Mouse (Mus musculus) liver, embryonic 12.5 days (tissue): ENCODE data around the gene Bptf. TPM values are rescaled to one million over a fixed set of nuclear protein-coding genes. Genes with fewer than 3 reads are reported as not detected.
"Not testable (repeated sequence)": the region's sequence is repeated elsewhere in the genome, so short reads cannot be mapped to it uniquely, and the experiment has no call there.

Source experiments
- ATAC-seq: fragments of 200-750 bp; cut with Nextera tagmentation; 2 replicates; pipeline ENCODE4 v1.8.0; 2017; ENCODE audit warnings: moderate number of reproducible peaks, mild to moderate bottlenecking, moderate library complexity
- H3K27ac ChIP-seq: fragments of 300-500 bp; sonication (generic); 2 replicates; pipeline ENCODE4 v1.5.1; 2016; ENCODE audit warnings: mild to moderate bottlenecking
- H3K27me3 ChIP-seq: fragments of 300-500 bp; sonication (generic); replicated peaks from 2 replicates; pipeline ENCODE4 v1.6.1; 2016; ENCODE audit warnings: mild to moderate bottlenecking, moderate library complexity
- H3K36me3 ChIP-seq: fragments of 300-500 bp; sonication (generic); 2 replicates; pipeline ENCODE4 v1.6.1; 2016; ENCODE audit warnings: mild to moderate bottlenecking, moderate library complexity
- H3K4me1 ChIP-seq: fragments of 300-500 bp; sonication (generic); 2 replicates; pipeline ENCODE4 v1.6.1; 2016
- H3K4me2 ChIP-seq: fragments of 300-500 bp; sonication (generic); 2 replicates; pipeline ENCODE4 v1.6.1; 2016; ENCODE audit warnings: mild to moderate bottlenecking, moderate library complexity
- H3K4me3 ChIP-seq: fragments of 300-500 bp; sonication (generic); 2 replicates; pipeline ENCODE4 v1.5.1; 2016; ENCODE audit warnings: mild to moderate bottlenecking, moderate library complexity
- H3K9ac ChIP-seq: fragments of 300-500 bp; sonication (generic); 2 replicates; pipeline ENCODE4 v1.6.1; 2016; ENCODE audit warnings: mild to moderate bottlenecking, moderate library complexity
- H3K9me3 ChIP-seq: fragments of 300-500 bp; sonication (generic); replicated peaks from 2 replicates; pipeline ENCODE4 v1.6.1; 2016; ENCODE audit warnings: mild to moderate bottlenecking, moderate library complexity
- WGBS: fragments of 180-500 bp; shearing (Covaris S2); methylation state at CpG from one replicate; pipeline ENCODE4 v1.1.7; 2016; ENCODE audit not compliant: insufficient replicate concordance; 5-methylcytosine and 5-hydroxymethylcytosine counted together
- polyA plus RNA-seq: library from polyadenylated mRNA; unstranded; fragments of >200 nt; fragmentation: Nextera tagmentation; extraction: Ambion mirVana; gene quantifications from 2 replicates; pipeline ENCODE4 v1.2.1, GENCODE M21; 2016

Gene Bptf
- polyA plus RNA-seq, 1 experiment from 2014 or later = 12.7 TPM

GRCm38 (mm10) chr11:107093871-107094270, 38.1 kb downstream of the Bptf start:
- H3K9ac ChIP-seq = no peak overlapping the region
- H3K4me1 ChIP-seq = peaks cover 28% of the 10 kb centered on the region
- no peaks in the 10 kb centered on the region for H3K27me3 ChIP-seq
- no peaks in the 10 kb centered on the region for H3K9me3 ChIP-seq
- ATAC-seq = no peak
- H3K4me3 ChIP-seq = no peak overlapping the region
- WGBS = 83% methylated on average over 7 of the region's 7 CpGs
- no peak overlapping the region for H3K4me2 ChIP-seq
- no peak overlapping the region for H3K27ac ChIP-seq
- peaks cover 74% of the 10 kb centered on the region for H3K36me3 ChIP-seq

- H3K27me3 ChIP-seq = no peaks in the 10 kb centered on the region
- H3K4me3 ChIP-seq = no peak overlapping the region
- no peaks in the 10 kb centered on the region for H3K9me3 ChIP-seq
- peak overlapping the region; percentile 20; the same call in 1 of the 2 replicates for H3K4me2 ChIP-seq
- peaks cover 73% of the 10 kb centered on the region for H3K36me3 ChIP-seq
- peak overlapping the region; percentile 74 for H3K27ac ChIP-seq
- ATAC-seq = peak; percentile 88
- WGBS = 49% methylated on average over 7 of the region's 7 CpGs
- peaks cover 28% of the 10 kb centered on the region for H3K4me1 ChIP-seq
- H3K9ac ChIP-seq = no peak overlapping the region
Measured at GRCm38 (mm10) chr11:107092637-107093036, 39.3 kb downstream of the Bptf start.

GRCm38 (mm10) chr11:107085866-107086265, 46.1 kb downstream of the Bptf start:
- no peak for ATAC-seq
- Histone ChIP-seq H3K9me3 (no peaks in the 10 kb centered on the region), H3K27me3 (no peaks in the 10 kb centered on the region), H3K4me2 (no peak overlapping the region), H3K9ac (no peak overlapping the region), H3K4me3 (no peak overlapping the region), H3K4me1 (peaks cover 34% of the 10 kb centered on the region), H3K27ac (no peak overlapping the region), H3K36me3 (peaks cover 58% of the 10 kb centered on the region)
- WGBS = 46% methylated on average over 5 of the region's 5 CpGs

GRCm38 (mm10) chr11:107083480-107083879, 48.4 kb downstream of the Bptf start:
- H3K9me3 ChIP-seq = no peaks in the 10 kb centered on the region
- no peak overlapping the region for H3K4me2 ChIP-seq
- no peak overlapping the region for H3K4me3 ChIP-seq
- H3K9ac ChIP-seq = no peak overlapping the region
- peaks cover 68% of the 10 kb centered on the region for H3K36me3 ChIP-seq
- peaks cover 23% of the 10 kb centered on the region for H3K4me1 ChIP-seq
- ATAC-seq = no peak
- H3K27me3 ChIP-seq = no peaks in the 10 kb centered on the region
- WGBS = 82% methylated on average over 5 of the region's 5 CpGs
- H3K27ac ChIP-seq = no peak overlapping the region

GRCm38 (mm10) chr11:107065216-107065785, 66.6 kb downstream of the Bptf start:
- ATAC-seq = no peak
- no peaks in the 10 kb centered on the region for H3K9me3 ChIP-seq
- no peaks in the 10 kb centered on the region for H3K4me1 ChIP-seq
- no peak overlapping the region for H3K4me2 ChIP-seq
- H3K27me3 ChIP-seq = no peaks in the 10 kb centered on the region
- no peak overlapping the region for H3K27ac ChIP-seq
- no peak overlapping the region for H3K9ac ChIP-seq
- 81% methylated on average over 11 of the region's 11 CpGs for WGBS
- peaks cover 92% of the 10 kb centered on the region for H3K36me3 ChIP-seq
- H3K4me3 ChIP-seq = no peak overlapping the region

- H3K4me3 ChIP-seq = no peak overlapping the region
- ATAC-seq = no peak
- 81% methylated on average over 1 of the region's 1 CpGs for WGBS
- no peak overlapping the region for H3K9ac ChIP-seq
- no peaks in the 10 kb centered on the region for H3K9me3 ChIP-seq
- no peak overlapping the region for H3K4me2 ChIP-seq
- H3K27me3 ChIP-seq = no peaks in the 10 kb centered on the region
- H3K36me3 ChIP-seq = peaks cover 90% of the 10 kb centered on the region
- H3K27ac ChIP-seq = no peak overlapping the region
- H3K4me1 ChIP-seq = 0 out of 2 replicates have a peak, but pooled peaks cover 3% of the 10 kb centered on the region
Measured at GRCm38 (mm10) chr11:107064590-107064989, 67.3 kb downstream of the Bptf start.

GRCm38 (mm10) chr11:107063067-107063466, 68.9 kb downstream of the Bptf start:
- ATAC-seq = no peak
- 0 out of 2 replicates have a peak, but pooled peaks cover 3% of the 10 kb centered on the region for H3K4me1 ChIP-seq
- H3K27ac ChIP-seq = no peak overlapping the region
- no peak overlapping the region for H3K4me2 ChIP-seq
- no peak overlapping the region for H3K9ac ChIP-seq
- H3K27me3 ChIP-seq = no peaks in the 10 kb centered on the region
- H3K9me3 ChIP-seq = no peaks in the 10 kb centered on the region
- H3K4me3 ChIP-seq = no peak overlapping the region
- WGBS = 88% methylated on average over 3 of the region's 3 CpGs
- H3K36me3 ChIP-seq = peaks cover 95% of the 10 kb centered on the region

- Histone ChIP-seq H3K36me3 (peaks cover 95% of the 10 kb centered on the region), H3K9ac (no peak overlapping the region), H3K4me1 (0 out of 2 replicates have a peak, but pooled peaks cover 3% of the 10 kb centered on the region), H3K4me2 (no peak overlapping the region), H3K27ac (no peak overlapping the region), H3K9me3 (no peaks in the 10 kb centered on the region), H3K27me3 (no peaks in the 10 kb centered on the region), H3K4me3 (no peak overlapping the region)
- WGBS = 70% methylated on average over 1 of the region's 1 CpGs
- no peak for ATAC-seq
Measured at GRCm38 (mm10) chr11:107060941-107061340, 71.0 kb downstream of the Bptf start.

GRCm38 (mm10) chr11:107059634-107060033, 72.3 kb downstream of the Bptf start:
- not testable (repeated sequence) for H3K4me3 ChIP-seq, H3K4me2 ChIP-seq, H3K4me1 ChIP-seq, ATAC-seq, H3K9ac ChIP-seq, H3K9me3 ChIP-seq, H3K27ac ChIP-seq, H3K27me3 ChIP-seq
- H3K36me3 ChIP-seq = peaks cover 95% of the 10 kb centered on the region
- 70% methylated on average over 3 of the region's 3 CpGs for WGBS

- H3K4me1 ChIP-seq = 0 out of 2 replicates have a peak, but pooled peaks cover 11% of the 10 kb centered on the region
- H3K9me3 ChIP-seq = no peaks in the 10 kb centered on the region
- H3K9ac ChIP-seq = no peak overlapping the region
- ATAC-seq = no peak
- WGBS = 86% methylated on average over 6 of the region's 6 CpGs
- peaks cover 99% of the 10 kb centered on the region for H3K36me3 ChIP-seq
- no peaks in the 10 kb centered on the region for H3K27me3 ChIP-seq
- no peak overlapping the region for H3K27ac ChIP-seq
- H3K4me3 ChIP-seq = no peak overlapping the region
- H3K4me2 ChIP-seq = no peak overlapping the region
Measured at GRCm38 (mm10) chr11:107057391-107057790, 74.5 kb downstream of the Bptf start.

GRCm38 (mm10) chr11:107054870-107055269, 77.1 kb downstream of the Bptf start:
- H3K36me3 ChIP-seq = peaks cover 88% of the 10 kb centered on the region
- no peak overlapping the region for H3K9ac ChIP-seq
- H3K4me3 ChIP-seq = no peak overlapping the region
- H3K4me1 ChIP-seq = 0 out of 2 replicates have a peak, but pooled peaks cover 9% of the 10 kb centered on the region
- H3K27me3 ChIP-seq = no peaks in the 10 kb centered on the region
- H3K27ac ChIP-seq = peak overlapping the region; percentile 26; the same call in 1 of the 2 replicates
- WGBS = 81% methylated on average over 6 of the region's 6 CpGs
- H3K9me3 ChIP-seq = no peaks in the 10 kb centered on the region
- peak; percentile 69 for ATAC-seq
- H3K4me2 ChIP-seq = no peak overlapping the region

- H3K36me3 ChIP-seq = peaks cover 56% of the 10 kb centered on the region
- ATAC-seq = no peak
Measured at GRCm38 (mm10) chr11:107046766-107047620, 84.9 kb downstream of the Bptf start.

More at GRCm38 (mm10) chr11:107046766-107047620, 84.9 kb downstream of the Bptf start:
- Histone ChIP-seq H3K27me3 (no peaks in the 10 kb centered on the region), H3K4me3 (no peak overlapping the region), H3K4me2 (no peak overlapping the region), H3K9ac (no peak overlapping the region), H3K4me1 (peaks cover 13% of the 10 kb centered on the region), H3K27ac (0 out of 2 replicates have a peak overlapping the region, but pooled peaks have one; percentile 1), H3K9me3 (no peaks in the 10 kb centered on the region)
- whole genome bisulfite sequencing = 90% methylated on average over 15 of the region's 15 CpGs
